Mouse (Mus musculus): Measurements from ENCODE around the gene Zmiz2. TPM values are rescaled to one million over a fixed set of nuclear protein-coding genes. Genes with fewer than 3 reads are reported as not detected.

The Zmiz2 gene
- polyA plus RNA-seq (2012; rRNA removed): 5.4 and 7.5 TPM in 2 replicates

DNA sequence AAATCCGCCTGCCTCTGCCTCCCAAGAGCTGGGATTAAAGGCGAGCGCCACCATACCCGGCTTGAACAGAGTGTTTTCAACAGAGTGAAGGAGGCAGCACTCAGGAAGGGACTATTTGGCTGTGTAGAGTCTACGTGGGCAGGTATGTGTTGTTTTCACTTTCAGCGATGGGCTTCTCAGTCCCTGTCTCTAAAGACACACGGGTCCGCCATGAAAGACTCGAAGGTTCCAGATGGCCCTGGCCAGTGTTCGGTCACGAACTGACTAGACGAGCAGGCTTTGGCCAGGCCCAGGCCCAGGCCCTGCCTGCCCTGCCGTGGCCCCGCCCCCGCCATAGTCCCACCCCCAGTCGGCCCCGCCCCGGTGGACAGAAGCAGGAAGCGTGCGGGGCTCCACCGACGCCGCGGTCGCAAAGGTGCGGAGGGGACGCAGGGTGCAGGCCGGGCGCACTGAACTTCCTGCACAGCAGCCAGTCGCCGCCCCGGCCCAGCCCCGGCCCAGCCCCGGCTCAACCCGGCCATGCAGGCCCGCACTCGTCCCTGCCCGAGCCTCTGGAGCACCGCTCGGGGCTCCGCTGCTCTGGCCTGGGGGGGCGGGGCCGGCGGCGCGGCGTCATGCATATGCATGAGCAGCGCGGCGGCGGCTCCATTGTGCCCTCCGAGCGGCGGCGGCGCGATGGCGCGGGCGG, at the start of gene Zmiz2:
Gene Zmiz2, plus strand, starts transcription at position 349 of the 688 bp plus-strand sequence.

DNA sequence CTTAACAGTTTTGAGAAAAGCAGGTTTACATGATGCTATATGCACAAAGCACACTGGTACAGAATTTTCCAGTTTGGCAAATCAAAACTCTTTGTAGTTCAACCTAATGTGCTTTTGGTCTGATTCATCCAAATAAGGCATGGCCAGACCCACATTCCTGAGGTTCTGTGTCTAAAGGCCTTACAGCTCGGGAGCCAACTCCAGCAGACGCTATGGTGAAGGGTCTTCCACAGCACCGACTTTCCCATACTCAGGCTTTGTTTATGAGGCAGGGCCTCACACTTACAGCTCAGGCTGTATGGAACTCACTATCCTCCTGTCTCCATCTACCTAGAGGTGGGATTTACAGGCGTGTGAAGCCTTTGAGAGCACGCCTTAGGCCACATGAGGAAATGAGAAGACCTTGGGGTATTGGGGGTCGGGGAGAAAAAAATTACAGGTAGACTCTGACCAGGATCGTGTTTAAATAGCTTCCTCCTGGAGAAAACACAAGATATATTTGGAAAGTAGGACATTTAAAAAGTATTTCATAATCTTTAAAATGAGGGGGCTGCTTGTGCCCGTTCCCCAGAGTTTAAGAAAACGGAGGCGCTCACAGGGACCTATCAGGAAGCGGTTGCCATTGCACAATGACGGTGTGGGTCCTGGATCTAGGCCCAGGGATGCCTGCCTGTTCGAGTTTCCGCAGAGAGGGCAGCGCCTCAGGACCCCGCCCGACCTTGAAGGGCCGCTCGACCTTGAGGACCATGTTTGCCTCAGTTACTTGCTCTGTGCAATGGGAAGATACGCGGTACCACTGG, 26.1 kb downstream of the Zmiz2 start, which contains the start of gene Ppia:
Gene Ppia, plus strand, starts transcription at position 693 of the 800 bp plus-strand sequence.

DNA sequence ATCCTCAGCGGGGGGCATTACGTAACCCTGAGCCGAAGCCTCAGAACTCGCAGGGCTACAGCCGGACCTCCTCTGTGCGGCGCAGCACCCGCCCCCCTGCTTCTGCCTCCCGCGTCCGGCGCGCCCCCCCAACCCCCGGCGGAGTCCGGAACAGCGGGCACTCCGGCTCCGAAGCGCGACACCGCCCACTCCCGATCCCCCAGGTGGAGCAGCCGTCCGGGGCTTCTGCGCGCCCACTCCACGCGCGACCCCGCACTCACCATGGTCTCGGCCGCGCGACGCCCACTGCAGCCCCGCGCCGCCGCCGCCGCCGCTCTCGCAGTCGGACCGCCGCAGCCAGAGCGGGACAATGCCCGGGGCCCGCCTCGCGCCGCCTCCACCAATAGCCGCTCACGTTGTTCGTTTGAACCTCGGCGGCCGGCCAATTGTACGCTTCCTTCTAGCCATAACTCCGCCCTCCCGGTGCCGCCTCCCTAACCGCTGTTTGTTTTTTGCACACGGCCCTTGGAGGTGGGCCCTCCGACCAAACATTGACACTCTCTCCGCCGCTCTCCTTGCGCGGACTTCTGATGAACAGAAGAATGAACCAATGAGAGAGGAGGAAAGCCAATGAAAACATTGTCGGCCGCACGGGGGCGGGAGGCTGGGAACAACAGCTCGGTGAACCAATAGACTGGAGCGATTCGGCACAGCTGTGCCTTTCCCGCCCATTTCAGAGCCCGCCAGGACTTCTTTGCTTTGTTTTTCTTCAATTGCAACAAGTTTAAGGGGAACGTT, 55.4 kb downstream of the Zmiz2 start, which contains the start of gene H2afv:
Gene H2afv, minus strand, starts transcription at position 367 of the 777 bp plus-strand sequence.

Other genes with a start within 250 kb of the Zmiz2 start
- 0.06 TPM in 2 replicates for gene A730071L15Rik, start 189.0 kb upstream of the Zmiz2 start, polyA plus RNA-seq (2012; rRNA removed)
- 10.2 and 11.7 TPM in 2 replicates for gene Nudcd3, start 188.7 kb upstream of the Zmiz2 start, polyA plus RNA-seq (2012; rRNA removed)
- gene Npc1l1, start 158.9 kb upstream of the Zmiz2 start, polyA plus RNA-seq (2012; rRNA removed): 0.08 and 0.09 TPM in 2 replicates
- 27.3 and 31.2 TPM in 2 replicates for gene Ddx56, start 121.3 kb upstream of the Zmiz2 start, polyA plus RNA-seq (2012; rRNA removed)
- 25.5 and 28.9 TPM in 2 replicates for gene Tmed4, start 114.2 kb upstream of the Zmiz2 start, polyA plus RNA-seq (2012; rRNA removed)
- 37.9 and 43.6 TPM in 2 replicates for gene Ogdh, start 97.4 kb upstream of the Zmiz2 start, polyA plus RNA-seq (2012; rRNA removed)
- gene Ppia, start 26.4 kb downstream of the Zmiz2 start, polyA plus RNA-seq (2012; rRNA removed): 1,822 and 2,000 TPM in 2 replicates
- gene H2afv, start 55.4 kb downstream of the Zmiz2 start, polyA plus RNA-seq (2012; rRNA removed): 44.4 TPM in 2 replicates
- gene Purb, start 86.8 kb downstream of the Zmiz2 start, polyA plus RNA-seq (2012; rRNA removed): 6.2 and 7.7 TPM in 2 replicates
- 4.9 and 7.1 TPM in 2 replicates for gene Myo1g, start 131.9 kb downstream of the Zmiz2 start, polyA plus RNA-seq (2012; rRNA removed)
- 27.3 and 32.9 TPM in 2 replicates for gene Ccm2, start 157.8 kb downstream of the Zmiz2 start, polyA plus RNA-seq (2012; rRNA removed)
- 4.1 and 7.8 TPM in 2 replicates for gene Nacad, start 217.0 kb downstream of the Zmiz2 start, polyA plus RNA-seq (2012; rRNA removed)
- 48.1 and 54.8 TPM in 2 replicates for gene Tbrg4, start 237.0 kb downstream of the Zmiz2 start, polyA plus RNA-seq (2012; rRNA removed)
- not detected in 2 replicates for gene Wap, start 249.6 kb downstream of the Zmiz2 start, polyA plus RNA-seq (2012; rRNA removed)

All from liver, embryonic 14 days (tissue).